Mouse (Mus musculus): Measurements from ENCODE around the gene 1810049J17Rik.
"Not testable (repeated sequence)": the region's sequence is repeated elsewhere in the genome, so short reads cannot be mapped to it uniquely, and the experiment has no call there.

Gene 1810049J17Rik

DNA sequence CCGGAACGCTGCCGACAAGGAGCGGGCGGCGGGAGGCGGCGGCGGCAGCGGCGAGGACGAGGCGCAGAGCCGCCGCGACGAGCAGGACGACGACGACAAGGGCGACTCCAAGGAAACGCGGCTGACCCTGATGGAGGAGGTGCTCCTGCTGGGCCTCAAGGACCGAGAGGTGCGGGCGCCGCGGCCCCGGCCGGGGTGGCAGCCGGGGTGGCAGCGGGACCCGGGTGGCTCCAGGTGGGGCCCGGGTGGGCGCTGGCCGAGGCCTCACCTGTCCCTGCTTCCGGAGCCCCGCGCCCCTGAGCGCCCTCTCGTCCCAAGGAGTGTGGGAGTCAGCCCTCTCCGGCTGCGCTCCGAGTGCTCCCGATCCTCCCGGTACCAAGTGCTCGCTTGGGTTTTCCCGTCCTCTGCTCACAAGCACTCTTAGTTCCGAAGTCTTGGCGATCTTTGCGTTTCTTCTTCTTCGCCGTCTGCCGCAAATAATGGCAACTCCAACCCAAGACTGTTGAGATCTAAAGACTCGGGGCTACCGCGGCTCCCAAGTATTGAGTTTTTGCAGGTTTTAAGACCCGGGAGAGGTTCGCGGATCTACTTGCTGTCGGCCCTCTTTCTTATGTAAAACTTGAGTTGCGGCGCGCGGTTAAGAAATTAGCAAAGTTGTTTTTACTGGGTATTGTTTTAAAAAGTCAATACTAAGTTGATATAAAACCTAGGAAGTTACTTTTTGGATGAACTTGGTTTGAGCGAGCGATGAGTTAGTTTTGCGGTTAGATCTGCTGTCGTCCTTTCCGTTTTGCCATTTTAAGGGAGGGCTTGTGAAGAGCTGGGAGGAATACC lies at the start of gene 1810049J17Rik:
1810049J17Rik (minus strand) TSS at position 112 of the 834 bp plus-strand sequence.
- DNase-seq: peak; percentile 68

DNA sequence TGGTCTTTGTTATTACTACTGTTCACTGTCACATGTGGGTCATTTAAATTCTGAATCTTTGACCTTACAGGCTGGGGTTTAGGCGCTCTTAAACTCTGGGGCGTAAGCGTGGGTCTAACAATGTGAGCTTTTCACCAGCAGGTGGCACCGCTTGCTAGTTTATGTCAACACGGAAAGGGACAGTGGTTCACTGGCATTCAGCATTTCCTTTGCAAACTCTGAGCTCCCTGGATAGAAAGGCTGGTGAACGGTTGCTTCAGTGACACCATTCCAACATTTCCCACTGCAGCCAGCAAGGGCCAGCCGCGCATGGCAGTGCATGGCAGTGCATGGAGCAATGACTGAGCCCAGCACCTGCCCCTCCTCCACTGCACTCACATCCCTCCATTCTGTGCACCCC lies 49.5 kb upstream of the 1810049J17Rik start:
- peak; percentile 72 for DNase-seq

DNA sequence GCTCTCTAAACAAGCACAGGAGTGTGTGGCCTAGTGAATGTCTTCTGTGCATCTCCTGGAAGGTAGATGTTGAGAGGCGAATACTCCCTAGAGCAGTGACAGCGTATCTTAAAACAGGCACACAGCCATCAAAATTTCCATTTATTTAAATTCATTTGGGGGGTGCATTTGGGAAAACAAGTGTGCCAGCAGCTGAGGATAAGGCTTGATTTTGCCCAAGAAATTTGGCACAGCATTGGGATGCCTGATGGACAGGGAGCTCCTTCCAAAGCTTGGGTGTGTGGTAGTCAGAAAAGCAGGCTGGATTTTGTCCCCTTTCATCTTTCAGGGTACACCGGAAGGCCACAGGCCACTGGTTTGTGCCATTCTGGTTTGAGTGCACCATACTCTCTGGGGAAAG lies 48.4 kb upstream of the 1810049J17Rik start:
- DNase-seq: no peak

DNA sequence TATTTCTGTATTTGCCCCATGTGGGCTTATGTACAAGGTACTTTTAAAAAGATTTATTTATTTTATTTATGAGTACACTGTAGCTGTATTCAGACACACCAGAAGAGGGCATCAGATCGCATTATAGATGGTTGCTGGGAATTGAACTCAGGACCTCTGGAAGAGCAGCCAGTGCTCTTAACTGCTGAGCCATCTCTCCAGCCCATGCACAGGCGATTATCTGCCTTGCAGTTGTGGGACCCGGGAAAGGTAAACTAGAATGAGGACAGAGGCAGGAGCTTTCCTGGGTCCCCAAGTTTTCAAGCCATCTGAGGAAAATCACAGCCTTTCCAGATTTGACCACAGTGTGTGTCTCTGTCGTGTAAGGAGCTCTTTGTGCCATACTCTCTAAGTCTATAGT lies 47.2 kb upstream of the 1810049J17Rik start:
- DNase-seq: no peak

DNA sequence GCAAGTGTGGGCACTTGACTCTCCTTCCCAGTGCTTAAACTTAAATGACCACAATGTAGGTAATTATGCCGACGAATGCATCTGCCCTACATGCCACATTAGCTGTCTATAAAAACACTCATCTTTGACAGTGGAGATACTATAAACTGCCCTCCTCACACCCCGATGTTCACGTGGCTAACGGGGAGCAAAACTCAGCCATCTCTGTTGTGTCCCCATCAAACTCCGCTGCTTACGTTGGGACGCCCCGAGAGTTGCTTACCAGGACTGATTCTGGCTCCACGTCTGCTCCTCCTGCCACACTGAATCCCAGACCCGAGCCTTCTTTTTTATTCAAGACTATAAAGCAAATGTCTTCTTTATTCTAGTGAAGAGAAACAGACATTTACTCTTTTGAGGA lies 46.7 kb upstream of the 1810049J17Rik start:
- DNase-seq: no peak

DNA sequence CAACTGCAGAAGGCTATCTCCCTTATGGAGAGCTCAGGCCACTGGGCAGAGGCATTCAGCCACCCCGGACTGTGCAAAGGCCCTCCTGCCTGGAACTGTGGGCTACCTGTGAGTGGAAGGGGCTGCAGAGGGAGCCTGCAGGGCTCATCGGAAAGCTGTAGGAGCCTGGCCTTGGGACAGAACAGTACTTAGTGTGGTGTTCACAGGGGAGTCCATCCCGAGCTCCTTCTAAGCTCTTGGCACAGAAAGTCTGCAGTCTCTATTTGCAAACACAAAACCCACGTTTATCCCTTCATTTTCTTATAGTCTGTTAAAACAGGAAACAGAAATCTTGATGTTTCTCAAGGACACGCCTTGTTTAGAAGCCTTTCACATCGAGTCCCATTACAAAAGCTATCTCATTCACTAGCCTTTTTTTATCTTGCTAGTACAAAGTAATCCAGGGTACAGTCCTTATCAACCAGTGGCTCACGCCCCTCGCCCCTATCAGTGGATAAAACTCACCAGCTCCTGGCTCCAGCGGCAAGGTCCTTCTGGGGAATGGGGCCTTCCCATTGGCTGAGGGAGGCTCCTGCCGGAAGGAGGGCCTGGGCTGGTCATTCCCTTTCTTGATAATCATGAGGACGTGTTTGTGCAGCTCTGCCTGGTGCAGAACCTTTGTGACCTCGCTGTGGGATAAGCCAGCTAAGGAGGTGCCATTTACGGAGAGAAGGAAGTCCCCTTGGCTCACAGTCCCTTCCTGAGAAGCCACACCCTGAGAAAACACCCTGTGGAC lies 45.8 kb upstream of the 1810049J17Rik start:
- peak; percentile 85 for DNase-seq

DNA sequence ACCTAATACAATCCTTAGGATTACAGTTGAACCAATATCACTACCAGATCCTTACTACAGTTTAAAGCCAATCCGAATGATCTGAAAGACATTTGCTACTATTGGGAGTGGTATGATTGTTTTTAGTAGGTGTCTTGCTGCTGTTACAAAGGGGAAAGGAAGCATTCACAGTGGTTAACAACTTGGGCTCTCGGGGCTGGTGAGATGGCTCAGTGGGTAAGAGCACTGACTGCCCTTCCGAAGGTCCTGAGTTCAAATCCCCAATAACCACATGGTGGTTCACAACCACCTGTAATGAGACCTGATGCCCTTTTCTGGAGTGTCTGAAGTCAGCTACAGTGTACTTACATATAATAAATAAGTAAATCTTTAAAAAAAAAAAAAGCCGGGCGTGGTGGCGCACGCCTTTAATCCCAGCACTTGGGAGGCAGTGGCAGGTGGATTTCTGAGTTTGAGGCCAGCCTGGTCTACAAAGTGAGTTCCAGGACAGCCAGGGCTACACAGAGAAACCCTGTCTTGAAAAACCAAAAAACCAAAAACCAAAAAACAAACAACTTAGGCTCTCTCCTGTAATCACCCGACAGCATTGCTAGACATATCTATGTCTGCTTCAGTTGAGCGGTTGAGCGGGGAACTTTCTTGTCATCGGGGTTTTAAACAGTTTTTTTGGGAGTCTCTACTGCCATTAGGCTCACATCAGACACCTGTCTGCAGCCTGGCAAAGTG lies 45.0 kb upstream of the 1810049J17Rik start:
- not testable (repeated sequence) for DNase-seq

DNA sequence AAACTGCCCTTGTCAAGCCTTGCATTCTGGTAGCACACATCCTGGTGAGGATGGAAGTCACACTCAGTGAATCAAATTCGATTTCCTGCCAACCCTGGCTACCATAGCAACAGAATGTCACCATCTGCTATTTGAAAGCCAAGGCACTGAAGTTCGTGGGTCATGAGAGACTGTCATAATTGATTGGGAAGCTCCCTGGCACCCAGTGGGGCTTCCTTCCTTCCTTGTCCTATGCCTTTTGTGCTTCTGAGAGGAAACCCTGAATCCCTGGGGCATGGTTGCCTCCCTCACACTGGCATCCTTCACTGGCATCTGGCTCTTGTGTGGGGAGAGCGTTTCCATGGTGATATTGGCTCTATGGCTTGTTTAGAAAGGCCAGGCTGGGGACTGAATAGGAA lies 44.4 kb upstream of the 1810049J17Rik start:
- DNase-seq: no peak

DNA sequence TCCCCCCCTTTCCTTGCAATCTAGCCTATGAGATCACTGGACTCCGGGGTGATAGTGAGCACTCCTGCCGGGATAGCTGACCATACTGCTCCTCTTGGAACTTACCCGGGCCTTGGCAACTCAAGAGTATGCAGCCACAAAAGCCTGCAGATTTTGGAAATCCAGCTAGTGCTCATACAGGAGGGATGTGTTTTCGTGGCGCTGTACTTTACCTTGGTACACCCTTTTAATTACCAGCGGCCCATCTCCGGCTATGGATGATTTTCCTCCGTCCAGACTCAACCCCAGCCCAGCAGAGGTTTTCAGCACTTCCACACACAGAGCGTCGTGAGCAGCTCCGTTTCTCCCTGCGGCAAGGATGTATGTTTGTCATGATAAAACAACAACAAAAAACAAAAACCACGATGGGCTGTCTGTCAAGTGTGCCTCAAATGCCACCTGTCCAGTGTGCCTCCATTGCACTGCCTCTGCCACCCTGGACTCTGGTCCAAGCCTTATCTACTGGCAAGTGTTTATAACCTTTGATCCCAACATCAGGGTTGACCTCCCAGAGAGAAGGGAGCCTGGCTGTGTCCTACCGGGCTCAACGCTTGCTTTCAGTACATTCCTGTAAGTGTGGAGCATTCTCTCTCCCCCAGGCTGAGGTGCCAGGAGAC lies 43.8 kb upstream of the 1810049J17Rik start:
- DNase-seq: no peak

DNA sequence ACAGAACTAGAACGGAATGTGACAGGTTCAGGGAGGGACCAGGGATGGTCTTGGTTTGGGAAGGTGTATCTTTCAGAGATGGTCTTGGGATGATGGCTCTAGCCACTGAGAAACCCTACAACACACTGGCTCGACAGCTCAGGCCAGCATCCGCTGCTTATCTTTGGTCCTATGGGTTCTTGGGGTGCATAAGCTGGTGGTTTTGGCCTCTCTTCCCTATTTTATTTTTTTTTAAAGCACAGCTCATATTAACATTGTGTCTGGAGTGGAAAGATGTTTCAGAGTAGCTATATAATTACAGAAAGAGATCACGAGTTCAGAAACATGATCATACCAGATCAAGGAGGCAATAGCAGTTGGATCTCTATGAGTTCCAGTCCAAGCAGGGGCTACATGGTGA lies 42.4 kb upstream of the 1810049J17Rik start:
- DNase-seq: no peak

DNA sequence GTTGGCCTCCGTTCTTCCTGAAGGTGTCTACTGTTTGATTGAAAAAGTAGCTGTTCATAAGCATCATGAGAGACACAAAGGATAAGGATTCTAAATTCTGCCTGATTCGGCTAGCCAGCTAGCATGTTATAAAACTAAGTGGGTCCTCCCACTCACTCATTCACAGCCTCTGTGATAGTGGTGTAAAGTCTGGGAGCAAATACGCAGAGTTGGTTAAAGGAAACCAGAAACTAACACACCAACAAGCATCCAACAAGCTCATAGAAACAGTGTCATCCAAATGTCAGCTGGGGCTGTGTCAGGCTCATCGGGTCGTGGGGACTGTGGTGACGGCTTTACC lies 41.0 kb upstream of the 1810049J17Rik start:
- no peak for DNase-seq

DNA sequence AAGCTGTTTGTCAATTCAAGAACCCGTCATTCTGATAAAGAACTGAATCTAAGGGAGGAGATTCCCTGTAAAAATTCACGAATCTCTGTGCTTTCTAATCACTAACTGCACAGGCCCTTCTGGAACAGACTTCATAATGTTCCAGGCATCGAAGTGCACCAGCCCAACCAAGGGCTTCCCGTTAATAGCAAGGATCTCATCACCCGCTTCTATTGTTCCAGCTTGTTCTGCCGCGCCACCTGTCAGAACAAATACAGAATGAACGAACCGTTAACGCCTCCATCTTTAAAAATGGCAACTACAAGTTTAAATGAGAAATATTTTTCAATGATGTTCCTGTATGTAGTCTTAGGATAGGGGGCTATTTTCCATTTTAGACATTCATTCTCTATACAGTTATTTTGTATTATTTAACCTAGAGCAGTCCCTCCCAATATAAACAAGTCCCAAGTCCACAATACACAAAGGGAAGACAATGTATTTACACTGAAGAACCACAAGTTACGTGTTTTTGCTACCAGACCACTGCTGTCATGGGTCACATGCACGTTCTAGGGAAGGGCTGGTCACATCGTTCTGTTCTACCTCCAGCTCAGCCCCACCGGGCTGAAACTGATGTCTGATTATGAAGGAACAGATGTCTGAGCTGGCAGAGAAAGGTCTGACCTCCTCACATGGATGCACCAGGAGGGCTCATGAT lies 40.5 kb upstream of the 1810049J17Rik start:
- DNase-seq: no peak

DNA sequence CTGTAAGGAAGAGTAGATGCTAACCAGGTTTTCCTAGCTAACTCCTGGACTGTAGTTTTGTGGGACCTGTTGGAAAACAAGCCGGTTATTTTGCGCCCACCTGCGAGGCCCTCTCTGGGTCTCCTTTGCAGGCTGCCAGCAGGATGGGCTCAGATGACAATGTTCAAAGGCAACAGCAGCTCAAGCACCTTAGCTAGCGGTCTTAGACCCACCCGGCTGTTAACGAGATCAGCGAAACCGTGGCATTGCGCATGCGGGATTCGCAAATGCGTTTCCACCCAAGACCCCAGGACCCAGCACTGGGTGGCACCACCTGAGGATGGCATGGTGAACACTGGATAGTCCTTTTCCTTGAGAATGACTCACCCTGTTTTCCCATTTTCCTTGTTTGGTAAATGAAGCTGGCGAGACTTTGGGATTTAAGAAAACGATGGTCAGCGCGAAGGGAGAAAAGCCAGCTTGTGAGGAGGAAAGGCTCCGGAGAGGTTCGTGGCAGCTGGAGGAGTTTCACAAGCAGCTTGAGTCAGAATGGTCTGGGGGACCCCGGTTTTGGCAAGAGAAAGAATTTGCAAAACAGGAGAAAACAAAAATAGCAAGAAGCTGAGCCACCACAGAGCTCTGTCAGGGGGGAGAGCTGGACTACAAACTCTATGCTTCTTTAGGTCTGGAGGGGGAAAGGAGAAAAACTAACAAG lies 39.0 kb upstream of the 1810049J17Rik start:
- DNase-seq: no peak

DNA sequence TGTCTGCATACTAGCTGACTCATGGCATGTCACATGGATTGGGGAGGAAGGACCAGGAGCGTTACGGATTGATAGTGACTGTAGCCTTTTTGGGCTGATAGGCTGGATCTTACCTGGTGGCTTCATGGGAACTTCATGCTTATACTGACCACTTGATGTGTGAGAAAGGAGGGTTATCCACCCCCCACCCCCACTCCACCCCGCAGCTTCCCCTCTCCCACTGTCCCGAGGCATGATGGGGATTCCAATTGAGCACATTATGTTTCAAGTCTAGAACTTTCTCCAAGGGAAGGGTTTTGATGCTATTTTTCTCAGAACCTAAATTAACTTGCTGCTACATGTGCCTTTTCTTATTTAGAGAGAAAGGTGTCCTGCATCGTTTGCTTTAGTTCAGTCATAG lies 36.7 kb upstream of the 1810049J17Rik start:
- DNase-seq: no peak

DNA sequence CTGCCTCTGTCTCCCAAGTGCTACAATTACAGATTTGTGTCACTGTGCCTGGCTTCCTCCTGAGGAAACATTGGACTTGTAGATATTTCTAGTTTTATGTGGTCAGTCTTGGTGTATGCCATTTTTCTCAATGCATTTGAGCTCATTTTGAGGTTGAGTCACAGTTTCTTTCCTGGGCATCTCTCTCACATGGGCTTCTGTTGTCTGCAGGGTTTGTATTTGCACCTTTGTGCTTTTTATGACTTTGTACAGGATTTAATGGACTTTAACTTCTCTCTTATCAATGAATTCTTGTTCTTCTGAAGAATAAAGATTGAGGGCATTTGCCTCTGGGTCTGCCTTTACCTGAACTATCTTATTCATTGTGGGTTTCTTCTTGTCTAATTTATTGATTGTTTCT lies 35.8 kb upstream of the 1810049J17Rik start:
- DNase-seq: no peak

DNA sequence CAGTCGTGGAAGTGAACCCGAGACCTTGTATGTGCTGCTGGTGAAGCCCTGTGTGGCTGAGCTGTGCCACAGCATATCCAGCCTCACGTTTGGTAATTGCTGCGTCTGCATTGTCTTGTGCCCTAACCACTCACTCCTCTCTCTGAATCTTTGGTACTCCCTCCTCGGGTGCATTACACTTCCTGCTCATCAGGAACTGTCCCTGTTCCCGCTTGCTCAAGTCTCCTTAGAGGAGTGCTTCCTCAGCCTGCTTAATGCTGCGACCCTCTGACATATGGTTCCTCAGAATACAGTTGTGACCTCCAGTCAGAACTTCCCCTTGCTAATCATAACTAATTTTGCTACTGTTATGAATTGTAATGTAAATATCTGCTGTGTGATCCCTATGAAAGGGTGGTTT lies 34.2 kb upstream of the 1810049J17Rik start:
- no peak for DNase-seq

DNA sequence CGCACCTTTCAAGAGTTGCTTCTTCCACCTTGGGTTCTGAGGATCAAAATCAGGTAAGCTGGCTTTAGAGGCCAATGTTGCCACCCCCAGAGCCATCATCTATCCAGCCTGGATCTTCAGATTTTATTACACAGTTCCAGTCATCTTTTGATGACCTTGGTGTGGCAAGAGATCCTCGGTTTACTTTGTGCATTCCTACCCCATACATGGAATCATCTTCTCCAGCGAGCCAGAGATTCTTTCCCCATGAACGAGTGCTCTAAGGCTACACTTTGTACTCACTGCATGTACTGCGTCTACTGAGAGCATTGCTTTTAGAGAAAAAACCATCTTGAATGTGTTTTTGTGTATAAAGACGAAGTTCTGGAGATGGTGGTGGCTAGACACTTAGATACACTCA lies 33.6 kb upstream of the 1810049J17Rik start:
- no peak for DNase-seq

DNA sequence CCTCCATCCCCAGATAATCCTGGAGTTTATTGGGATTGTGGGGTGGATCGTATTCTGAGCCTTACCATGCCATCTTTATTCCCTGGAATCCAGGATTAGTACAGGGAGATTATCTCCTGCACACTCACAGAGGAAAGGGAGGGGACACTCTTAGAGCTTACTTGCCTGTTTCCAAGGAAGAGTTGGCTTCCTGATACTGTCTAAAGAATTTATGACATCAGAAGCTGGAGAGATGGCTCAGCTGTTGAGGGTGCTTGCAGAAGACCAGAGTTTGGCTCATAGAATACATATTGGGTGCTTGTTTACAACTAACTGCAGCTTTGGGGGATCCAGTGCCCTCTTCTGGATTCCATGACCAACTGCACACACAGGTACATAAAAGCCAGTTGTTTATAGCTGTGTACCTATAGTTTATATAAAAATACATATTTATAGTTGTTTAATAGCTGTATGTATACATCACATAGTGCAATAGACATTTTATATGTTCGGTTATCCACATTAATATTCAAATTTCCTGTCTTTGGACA lies 32.6 kb upstream of the 1810049J17Rik start:
- DNase-seq: no peak

DNA sequence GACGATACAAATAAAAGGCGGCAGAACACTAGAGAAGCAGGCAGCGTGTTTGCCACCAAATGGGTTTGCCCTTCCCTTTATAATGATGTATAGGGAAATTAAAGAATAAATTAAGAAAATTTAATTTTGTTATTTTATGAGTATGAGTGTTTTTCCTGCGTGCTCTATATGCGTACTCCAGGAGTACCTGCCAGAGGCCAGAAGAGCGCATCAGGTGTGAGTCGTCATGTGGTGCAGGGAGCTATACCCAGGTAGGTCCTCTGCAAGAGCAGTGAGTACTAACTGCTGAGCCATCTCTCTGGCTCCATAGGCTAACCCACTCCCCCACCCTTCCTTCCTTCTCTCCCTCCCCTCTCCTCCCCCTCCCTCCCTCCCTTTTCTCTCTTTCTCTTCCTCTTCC lies 29.8 kb upstream of the 1810049J17Rik start:
- no peak for DNase-seq

DNA sequence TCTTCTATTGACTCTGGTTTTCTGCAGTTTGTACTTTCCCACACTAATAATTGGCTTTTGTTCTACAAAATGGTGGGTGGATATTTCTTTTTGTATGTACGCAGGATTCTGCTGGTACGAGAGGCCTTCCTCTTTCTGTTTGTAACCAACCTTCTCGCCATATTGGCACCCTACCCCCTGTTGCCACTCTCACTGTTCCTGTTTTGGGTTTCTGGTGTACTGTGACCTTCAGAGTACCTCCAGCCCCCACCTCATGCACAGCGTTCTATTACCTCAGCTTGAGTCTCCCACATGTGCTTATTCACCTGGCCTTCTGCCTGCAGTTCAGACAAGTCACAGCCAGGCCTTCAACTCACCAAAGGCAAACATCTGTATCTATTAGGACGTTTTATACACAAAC lies 28.1 kb upstream of the 1810049J17Rik start:
- DNase-seq: no peak

DNA sequence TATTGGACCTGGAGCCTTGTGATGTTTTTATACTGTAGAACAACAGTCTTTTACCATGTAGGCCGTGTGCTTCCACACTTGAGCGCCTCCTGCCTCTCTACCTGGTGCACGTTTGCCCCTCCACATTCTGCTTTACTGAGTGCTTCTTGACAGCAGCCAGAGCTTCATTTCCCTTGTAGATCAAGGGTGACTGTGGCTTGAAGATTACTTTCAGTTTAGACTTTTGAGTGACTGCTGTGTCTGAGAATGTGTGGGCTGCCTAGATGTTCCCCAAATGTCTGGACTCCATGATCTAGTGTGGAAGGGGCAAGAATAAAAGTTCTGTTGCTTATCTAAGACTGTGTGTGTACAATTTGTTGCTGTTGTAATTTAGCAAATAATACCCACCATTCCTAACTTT lies 27.3 kb upstream of the 1810049J17Rik start:
- no peak for DNase-seq

DNA sequence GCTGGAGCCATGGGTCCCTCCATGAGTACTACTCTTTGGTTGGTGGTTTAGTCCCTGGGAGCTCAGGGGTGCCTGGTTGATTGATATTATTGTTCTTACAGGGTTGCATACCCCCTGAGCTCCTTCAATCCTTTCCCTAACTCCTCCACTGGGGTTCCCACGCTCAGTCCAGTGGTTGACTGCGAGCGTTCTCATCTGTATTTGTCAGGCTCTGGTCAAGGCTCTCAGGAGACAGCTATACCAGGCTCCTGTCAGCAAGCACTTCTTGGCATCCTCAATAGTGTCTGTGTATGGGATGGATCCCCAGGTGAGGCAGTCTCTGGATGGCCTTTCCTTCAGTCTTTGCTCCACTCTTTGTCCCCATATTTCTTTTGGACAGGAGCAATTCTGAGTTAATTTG lies 25.2 kb upstream of the 1810049J17Rik start:
- DNase-seq: no peak

Data from liver (tissue).